Mouse (Mus musculus): ENCODE measurements at regions not wholly inside any gene's neighbourhood (a gene's known extent, or its start where the extent isn't known, plus 50 kb on each side); places are given as distances from the start of the nearest gene placed in this dataset.

DNA sequence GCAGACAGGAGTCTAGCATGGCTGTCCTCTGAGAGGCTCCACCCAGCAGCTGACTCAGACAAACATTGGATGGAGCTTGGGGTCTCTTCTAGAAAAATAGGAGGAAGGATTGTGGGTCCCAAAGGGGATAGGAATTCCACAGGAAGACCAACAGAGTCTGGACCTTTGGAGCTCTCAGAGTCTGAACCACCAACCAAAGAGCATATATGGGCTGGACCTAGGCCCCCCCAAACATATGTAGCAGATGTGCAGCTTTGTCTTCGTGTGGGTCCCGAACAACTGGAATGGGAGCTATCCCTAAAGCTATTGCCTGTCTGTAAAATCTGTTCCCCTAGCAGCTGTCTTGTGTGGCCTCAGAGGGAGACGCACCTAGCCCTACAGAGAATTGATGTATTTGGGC, 50.1 kb upstream of the Cpm start:
- no peak for DNase-seq (ENCODE audit: low spot score in 2 of 2)

DNA sequence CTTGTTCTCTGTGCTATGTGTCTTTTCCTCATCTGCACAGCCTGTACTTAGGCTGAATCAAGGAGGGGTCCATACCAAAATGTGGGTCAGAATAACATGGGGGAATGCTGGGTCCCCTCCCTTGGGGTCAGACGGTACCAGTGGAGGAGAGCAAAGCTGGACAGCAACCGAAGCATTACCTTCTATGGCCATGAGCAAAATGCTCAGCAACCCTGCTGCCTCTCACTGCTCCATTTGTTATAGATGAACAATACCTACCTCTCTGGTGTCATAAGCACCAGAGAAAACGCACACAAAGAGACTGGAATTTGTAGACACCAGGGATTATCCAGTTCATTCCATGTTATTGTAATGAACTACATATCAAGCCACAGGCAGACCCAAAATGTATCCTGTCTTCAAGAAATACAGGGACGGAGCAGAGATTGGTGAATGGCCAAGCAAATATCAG, 50.6 kb upstream of the Cpm start:
- no peak for DNase-seq (ENCODE audit: low spot score in 2 of 2)

DNA sequence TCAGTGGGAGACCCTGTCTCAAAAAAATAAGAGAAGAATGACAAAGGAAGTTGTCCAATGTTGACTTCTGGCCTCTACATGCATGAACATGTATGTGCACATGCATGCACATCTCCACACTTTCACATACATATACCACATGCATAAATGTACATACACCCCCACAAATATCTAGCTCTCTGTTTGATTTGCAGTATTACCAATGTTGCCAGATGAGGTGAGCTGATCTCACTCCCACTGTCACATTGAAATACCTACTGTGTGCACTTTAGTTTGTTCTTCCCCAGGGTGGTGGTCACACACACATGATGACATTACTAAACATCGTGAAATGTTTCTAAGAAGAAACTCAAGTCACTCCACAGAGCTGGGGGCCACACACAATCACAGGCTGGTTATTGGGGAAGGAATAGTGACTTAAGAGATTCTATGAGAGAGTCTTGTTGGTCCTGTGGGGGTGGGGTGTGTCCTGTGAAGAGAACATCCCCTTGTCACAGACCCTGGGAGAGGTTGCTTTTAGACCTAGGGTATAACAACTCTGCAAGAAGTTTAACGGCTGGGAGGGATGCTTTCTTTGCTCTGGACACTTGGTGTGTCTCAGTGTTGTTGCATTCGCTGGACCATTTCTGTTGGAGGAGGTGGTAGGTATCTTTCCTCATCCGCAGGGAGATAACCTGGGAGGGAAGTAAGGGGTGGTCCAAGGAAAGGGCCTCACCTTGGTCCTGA, 51.2 kb upstream of the Cpm start:
- no peak for DNase-seq (ENCODE audit: low spot score in 2 of 2)

DNA sequence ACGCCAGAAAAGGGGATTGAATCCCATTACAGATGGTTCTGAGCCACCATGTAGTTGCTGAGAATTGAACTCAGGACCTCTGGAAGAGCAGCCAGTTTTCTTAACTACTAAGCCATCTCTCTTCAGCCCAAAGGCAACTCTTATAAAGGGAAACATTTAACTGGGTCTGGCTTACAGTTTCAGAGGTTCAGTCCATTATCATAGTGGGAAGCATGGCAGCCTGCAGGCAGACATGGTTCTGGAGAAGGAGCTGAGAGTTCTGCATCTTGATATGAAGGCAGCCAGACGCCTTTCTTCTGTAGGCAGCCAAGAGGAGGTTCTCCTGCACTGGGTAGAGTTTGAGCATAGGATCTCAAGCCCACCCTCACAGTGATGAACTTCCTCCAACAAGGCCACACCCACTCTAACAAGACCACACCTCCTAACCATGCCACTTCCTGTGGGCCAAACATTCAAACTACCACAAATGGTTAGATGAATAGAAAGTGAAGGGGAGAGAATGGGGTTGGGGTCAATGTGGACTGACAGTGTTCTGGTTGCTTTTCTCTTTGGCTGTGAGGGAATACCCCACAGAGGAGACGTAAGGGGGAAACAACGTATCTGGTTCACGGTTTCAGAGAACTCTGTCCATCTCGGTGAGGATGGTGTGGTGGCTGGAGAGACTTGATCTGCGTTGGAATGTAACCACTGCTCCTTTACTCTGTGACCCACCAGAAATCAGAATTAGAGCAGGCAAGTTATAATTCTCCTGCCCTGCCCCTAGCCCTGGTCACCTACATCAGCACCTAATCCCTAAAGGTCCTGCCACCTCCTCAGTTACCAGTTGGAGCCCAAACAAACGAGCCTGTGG, 52.2 kb upstream of the Cpm start:
- no peak for DNase-seq (ENCODE audit: low spot score in 2 of 2)

DNA sequence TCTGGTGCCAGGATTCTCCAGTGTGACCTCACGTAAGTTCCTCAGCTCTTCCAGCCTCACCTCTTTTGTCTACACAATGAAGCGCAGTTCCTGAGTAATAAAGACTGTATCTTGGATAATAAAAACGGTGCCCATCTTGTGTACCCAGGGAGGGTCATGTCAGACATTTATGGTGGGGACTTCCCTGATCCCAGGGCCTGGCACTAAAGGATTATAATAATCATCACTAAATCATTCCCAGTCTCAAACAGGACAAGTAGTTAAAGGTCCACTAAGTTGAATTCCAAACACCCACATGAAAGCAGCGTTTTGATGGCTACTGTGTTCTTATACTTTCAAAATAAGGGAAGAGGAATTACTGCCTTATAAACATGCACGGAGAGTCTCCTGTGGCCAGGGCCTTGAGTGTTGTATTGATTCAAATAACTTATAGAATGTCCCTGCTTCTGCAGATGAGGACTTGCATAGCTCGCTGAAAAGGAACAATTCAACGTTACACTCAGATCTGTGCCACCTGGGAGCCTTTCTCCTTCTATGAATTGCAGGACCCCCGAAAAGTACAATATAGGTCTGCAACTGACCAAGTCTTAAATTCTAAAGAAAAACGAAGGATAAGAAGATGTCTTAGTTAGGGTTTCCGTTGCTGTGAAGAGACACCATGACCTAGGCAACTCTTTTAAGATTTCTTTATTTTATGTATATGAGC, 53.0 kb upstream of the Cpm start:
- DNase-seq (ENCODE audit: low spot score in 2 of 2) = no peak

DNA sequence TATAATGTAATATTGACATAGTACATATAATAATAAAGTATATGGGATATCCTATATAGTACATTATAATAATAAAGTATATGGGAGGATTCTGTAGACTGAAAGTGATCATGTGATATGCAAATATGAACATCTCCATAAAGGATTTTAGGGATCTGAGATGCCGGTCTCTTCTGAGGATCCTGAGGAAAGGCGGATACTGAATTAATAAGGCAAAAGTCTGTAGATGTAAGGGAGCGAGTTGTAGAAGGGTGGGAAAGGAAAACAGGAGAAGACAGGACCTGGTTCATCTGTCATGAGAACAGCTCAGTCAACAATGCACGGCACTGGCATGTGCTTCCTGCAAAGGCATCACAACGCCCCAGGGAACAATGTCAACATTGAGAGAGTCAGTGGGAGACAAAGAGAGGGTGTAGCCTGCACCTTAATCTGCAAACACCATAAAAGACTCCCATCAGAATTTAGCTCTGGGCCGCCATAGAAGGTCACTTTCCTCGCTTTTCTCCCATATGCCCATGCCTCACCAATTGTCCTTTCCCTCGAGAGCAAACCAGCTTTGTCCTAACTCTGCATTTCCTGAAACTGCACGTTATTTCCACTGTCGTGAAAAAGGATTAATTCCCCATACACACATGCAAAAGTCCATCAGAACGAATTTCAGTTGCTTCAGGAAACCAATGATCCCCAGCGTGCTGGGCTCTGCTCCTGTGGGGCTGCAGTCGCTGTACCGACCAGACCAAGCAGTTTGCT, 53.7 kb upstream of the Cpm start:
- no peak for DNase-seq (ENCODE audit: low spot score in 2 of 2)

DNA sequence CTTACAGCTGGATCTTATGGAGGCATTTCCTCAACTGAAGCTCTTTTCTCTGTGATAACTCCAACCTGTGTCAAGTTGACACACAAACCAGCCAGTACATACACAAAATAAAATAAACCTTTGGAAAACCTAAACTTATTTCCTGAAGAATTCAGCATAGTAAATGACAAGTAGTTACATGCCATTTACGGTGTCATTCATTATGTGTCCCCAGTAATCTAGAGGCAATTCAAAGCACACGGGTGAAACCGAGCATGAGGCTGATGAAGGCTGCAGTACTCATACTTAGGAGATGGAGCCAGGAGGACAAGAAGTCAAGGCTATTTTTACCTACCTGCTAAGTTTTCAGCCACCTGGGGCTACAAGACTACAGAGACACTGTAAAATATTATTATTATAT, 54.4 kb upstream of the Cpm start:
- DNase-seq (ENCODE audit: low spot score in 2 of 2) = no peak

DNA sequence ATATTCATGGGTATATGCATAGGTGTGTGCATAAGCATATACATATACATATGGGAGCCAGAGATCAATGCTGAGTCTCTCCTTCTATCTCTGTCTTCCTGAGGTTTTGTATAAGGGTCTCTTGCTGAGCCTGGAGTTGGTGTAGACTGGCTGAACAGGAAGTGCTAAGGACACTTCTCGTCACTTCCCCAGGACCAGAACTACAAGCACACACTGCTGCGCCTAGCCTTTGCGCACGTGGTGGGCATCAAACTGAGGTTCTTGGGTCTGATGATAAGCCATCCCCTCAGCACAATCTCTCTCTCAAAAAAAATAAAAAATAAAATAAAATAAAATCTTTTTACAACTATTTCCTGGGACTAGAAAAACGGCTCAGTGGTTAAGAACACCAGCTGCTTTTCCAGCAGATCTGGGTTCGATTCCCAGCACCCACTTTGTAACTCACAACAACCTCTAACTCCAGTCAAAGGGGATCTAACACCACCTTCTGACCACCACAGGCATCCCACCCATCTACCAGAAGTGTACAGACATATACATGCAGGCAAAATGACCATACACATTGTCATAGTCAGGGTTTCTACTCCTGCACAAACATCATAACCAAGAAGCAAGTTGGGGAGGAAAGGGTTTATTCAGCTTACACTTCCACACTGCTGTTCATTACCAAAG, 55.1 kb upstream of the Cpm start:
- DNase-seq (ENCODE audit: low spot score in 2 of 2) = no peak

DNA sequence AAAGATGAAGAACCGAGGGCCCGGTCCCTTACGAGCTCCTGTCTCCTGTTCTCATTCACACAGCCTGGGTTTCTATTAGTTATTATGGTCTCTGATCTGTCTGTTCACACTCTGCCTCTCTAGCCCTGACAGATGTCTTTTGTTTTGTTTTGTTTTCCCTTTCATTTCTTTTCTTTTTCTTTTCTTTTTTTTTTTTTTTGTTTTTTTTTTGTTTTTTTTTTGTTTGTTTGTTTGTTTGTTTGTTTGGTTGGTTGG, 55.8 kb upstream of the Cpm start:
- no peak for DNase-seq (ENCODE audit: low spot score in 2 of 2)

DNA sequence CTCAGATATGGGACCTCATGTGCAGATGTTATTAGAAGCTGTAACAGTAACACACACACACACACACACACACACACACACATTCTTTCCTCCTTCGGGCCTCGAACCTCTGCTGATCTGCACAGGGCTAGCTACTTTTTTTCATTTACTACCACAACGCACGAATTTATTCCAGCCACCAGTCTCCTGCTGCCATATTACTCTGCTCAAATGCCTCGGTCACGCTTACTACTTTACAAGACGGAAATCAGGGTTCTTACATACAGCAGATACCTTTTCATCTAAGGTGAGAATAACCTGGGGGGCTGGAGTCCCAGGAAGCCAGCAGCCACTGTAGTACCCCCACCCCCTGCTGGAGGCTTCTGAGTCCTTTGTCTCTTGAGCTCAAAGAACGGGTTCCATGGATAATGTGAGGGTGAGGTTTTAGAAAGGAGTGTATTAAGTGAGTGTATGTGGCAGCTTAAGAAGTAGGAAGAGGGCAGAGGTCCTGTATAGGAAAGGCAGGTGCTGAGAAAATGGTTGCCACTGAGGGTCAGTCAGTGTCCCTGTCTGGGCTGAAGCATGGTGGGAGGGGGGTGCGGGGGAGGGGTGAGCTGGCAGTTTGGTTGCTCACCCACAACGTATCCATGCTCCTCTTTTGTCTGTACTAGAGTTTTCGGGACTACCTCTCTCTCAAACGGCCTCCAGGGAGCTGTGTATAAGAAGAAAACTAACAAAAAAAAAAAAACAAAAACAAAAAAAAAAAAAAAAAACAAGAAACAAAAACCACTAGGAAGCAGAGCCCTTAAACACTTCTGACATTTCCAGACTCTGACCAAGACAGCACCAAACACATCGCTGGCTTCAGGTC, 56.3 kb upstream of the Cpm start:
- DNase-seq (ENCODE audit: low spot score in 2 of 2) = no peak

DNA sequence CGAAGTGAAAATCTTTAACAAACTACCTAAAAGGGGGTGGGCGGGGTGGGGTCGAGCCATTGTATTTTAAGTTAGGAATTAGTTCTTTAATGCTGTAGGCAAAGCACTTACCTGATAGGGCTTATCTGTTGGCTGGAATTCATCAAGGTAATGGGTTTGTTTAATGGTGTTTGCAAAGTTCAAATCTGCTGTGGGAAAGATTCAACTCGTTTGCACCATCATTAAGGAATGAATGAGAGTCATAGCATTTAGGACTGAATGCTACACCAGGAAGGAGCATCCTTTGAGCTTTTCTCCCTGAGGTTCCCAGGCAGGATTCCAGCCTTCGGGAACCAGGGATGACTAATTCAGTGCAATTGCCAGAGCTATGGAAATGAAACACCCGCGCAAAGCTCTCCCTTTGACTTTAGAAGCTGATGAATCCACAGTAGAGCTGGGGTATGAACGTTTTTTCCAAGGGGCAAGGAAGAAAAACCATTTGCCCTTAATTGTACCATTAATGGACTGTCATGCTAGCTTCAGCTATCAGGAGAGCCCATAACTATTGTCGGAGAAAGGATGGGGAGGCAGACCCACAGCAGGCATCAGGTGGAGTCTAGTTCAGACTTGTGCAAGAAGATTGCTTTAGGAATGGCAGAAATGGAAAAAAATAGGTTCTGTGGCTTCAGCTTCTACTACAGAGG, 57.3 kb upstream of the Cpm start:
- no peak for DNase-seq (ENCODE audit: low spot score in 2 of 2)

DNA sequence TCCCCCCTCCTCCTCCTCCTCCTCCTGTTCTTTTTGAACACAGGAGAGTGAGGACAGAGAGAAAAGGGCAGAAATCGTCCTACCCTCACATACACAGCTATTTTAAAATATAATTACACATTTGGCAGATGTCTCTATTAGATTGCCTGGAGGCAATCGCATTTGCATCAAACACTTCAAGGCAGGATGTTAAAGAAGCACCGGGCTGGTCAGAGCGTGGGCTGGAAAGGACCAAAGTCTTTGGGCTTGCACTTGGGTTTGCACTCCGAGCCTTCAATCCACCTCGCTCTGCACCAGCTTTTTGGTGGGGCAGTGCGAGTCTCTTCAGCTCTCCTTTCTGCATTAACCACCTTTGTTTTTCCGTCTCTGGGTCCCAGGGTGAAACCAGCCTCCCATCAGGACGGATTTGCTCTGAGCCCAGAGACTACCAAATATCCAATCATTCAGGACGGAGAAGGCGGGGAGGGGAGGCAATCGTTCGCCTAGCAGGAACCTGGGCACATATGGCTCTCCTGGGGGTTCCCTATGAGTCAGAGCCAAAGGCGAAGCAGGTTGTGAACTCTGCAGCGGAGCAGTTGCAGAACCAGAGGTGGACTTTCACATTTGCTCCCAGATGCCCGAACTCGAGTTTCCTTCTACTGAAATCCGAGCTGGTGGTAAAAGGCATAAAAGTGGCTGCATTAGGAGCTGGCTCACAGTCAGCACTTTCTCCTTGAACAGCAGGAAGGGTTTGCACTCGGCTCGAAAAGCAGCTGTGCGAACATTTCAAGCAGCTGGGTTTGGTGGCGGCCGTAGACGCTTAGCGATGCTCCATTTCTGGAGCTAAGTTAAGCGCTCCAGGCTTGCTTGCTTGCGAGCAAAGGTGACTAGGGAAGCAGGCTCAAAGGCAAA, 58.1 kb upstream of the Cpm start:
- DNase-seq (ENCODE audit: low spot score in 2 of 2) = peak in 1 of 2 experiments; percentile 42

DNA sequence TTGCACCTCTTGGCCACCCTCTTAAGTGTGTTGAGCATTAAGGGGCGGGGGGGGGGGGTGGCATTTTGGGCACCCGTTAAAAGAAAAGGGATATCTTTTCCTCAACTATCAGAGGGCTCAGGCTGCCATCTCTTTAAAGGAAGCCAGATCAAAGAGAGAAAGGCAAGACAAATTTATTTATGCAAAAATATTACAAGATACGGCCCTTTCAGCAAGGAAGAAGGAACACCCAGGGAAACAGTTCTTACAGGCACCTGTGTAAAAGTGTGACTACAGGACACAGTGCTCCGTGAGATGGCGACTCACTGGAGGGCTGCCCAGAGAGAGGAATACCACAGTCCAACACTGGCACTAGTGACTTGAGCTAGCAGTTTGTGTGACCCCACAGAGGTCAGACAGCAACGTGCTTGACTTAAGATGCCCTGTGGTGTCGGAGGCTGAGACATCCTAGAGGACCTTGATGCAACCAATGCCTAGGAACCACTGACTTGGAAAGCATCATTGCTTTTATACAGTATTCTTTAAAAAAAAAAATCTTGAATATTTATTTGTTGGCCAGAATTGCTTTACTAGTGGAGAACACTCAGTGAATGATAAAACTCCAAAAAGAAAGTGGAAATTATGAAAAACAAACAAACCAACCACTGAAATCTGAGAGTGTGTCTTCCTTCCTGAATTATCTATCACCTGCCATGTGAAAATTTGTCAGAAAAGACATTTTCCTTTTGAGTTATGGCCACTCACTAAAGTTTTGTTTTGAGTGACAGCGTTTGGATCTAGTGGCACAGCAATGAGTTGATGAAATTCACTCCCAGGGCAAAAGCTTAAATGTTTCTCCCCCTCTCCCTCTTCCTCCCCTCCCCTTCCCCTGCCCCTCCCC, 59.0 kb upstream of the Cpm start:
- DNase-seq (ENCODE audit: low spot score in 2 of 2) = no peak

DNA sequence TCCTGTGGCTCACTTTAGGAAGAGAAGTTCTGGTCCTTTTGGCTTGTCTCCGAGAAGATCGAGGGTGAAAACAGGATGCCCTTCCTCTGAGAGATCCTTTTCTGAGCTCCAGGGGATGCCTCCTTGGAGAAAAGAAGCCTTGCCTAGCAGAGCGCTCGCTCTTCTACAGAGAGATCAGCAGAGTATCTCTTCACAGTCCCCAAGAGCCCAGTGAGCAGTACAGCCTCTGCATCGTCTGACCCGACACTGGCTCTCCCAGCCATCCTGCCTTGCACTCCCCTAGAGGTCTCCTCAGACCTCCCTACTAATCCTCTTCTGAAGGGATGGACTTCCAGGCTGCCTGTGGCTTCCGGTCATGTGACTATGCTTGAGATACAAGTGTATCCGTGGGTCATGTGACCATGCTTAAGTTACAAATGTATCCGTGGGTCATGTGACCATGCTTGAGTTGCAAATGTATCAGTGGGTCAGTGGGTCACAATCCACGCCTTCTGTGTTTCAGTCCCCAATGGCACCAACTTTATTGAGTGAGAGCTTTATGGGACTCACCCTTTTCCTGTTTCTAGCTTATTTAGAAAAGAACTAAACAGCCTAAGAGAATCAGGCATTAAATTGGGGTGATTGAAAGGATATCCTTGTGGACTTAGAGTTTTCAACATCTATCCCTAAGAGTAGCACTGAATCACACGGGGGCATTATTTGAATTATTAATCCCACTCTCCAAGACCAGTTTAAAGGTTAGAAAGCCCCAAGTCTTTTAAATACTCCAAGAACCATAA, 59.8 kb upstream of the Cpm start:
- DNase-seq (ENCODE audit: low spot score in 2 of 2) = no peak

DNA sequence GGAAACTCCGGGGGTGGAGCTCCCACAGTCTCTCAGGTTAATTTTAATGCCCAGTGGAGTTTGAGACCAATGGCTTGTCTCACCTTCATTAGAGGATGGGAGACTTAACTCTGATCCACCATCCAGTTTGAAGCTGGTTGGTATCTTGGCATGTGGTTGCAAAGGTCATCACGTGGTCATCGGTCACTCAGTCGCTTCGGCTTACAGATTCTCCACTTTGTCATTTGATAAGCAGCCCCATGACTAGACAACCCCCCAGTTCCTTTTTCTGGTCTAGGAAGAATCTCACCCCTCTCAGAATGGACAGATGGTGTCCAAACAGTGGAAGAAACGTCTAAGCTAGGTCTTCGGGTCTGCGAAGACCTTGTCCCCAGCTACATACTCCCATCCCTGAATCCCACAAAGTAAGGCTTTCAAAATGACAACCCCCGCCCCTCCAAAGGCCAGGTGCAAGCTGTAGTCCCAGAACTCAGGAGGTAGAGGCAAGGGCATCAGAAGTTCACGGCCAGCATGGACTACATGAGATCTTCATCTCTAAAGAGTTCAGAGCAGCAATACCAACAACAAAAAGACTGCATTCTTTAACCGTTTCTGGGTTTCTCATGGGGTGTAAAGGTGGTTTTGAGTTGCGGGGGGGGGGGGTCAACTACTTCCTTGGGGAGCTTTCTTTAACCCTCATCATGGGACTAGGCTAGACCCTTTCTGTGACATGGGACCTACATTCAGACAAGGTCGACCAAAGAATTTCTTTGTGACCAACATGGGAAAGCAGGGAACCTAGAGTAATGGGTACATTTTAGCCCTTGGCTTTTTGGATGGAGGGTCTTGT, 60.6 kb upstream of the Cpm start:
- DNase-seq (ENCODE audit: low spot score in 2 of 2) = no peak

DNA sequence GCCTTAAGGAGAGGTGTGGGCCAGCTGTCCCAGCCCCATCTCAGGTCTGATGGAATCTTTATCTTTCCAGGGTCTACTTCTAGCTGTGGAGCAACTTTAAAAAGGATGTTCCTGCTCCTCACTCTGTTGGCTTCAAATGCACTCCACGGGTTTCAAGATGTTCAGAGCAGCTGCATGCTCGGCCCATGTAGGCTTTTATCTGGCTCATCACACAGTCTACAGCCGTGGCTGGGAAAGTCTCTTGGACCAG, 61.2 kb upstream of the Cpm start:
- no peak for DNase-seq (ENCODE audit: low spot score in 2 of 2)
